Mouse (Mus musculus): Measurements from ENCODE around the gene Hbp1.

Gene Hbp1

DNA sequence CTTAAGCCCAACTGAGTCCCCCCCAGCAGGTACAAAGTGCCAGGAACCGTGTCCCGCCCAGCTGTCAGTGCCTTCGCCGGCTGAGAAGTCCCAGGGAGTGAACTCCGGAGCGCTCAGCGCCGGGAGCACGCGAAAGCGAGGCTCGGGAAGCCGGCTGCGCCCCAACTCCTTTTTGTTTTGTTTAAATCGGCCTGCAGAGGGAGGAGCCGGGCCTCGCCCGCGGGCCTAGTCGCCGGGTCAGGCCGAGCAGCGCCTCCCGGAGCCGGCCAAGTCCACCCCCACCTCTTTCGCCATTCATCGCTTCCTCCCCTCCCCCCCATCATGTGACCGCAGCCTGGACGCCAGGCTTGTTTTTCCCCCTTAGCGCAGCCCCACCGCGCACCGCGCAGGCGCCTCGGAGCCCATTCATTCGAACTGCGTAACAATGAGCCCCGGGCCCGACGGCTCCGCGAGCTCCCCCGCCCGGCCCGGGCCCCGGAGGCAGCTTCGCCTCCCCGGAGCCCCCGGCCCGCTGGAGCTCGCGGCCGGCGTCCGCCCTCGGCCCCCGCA is 1.1 kb downstream of the Hbp1 start:
- DNase-seq, result peak; percentile 89

DNA sequence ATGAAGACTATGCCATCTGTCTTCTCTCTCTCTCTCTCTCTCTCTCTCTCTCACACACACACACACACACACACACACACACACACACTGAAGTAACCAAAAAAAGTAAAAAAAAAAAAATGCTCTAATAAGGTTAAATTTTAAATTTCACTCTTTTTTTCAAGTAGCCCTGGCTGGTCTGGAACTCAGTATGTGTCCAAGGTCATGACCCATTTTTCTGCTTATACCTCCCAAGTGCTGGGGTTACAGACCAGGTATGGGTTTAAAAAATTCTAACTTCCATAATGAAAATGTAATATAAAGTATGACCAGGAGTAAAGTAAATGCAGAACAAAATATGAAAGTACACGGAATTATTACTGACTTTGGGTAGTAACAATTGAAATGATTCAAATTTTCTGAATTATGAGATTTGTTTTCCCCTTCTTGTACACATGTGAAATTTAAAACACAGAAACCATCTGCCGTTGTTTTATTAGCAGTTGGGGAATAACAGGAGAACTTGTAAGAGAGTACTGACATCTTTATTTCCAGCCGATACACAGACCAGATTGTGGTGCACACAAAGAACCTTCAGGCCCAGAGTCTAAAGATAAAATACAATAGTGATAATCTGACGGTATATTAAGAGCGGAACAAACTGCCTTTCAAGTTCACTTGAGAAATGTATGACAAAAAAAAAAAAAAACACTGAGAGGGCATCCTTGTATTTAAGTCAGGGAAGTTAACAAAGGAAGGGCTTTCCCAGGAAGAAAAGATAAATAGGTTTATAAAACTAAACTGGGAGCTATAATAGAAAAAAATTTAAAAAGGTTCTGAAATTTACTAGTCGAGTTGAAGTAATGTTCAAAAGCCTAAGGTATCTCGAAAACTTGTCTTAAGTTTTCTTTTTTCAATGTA is 2.0 kb downstream of the Hbp1 start:
- DNase-seq, result no peak

DNA sequence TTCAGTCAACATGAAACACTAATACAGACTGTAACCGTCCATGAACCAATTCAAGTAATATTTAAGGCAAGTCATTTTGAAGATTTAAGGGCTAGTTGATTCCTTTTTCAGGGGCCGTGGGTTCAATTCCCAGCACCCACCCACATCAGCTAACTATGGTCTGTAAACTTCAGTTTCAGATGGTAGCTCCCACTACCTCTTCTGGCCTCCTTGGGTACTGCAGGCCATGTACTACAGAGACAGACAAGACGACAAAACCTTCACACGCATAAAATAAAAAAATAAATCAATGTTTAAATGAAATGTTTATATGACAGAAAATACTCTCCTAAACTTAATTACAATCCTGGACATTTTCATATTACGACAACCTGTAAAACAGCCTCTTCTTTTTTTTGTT is 2.9 kb downstream of the Hbp1 start:
- DNase-seq, result peak; percentile 72 to 75

DNA sequence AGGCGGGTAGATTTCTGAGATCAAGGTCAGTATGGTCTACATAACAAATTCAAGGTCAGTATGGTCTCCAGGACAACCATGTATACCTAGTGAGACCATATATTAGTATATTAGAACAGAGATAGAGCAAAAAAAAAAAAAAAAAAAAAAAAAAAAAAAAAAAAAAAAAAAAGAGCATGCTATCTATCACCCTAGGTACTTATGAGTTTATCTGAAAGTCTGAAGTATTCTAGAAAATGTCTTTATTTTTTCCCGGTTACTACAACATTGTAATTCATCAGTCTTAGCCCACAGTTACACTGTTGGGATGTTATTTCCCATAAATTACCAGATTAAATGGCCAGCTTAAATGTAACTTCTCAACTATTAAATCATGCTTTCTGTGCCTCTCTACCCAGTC is 5.9 kb downstream of the Hbp1 start:
- no peak for DNase-seq

DNA sequence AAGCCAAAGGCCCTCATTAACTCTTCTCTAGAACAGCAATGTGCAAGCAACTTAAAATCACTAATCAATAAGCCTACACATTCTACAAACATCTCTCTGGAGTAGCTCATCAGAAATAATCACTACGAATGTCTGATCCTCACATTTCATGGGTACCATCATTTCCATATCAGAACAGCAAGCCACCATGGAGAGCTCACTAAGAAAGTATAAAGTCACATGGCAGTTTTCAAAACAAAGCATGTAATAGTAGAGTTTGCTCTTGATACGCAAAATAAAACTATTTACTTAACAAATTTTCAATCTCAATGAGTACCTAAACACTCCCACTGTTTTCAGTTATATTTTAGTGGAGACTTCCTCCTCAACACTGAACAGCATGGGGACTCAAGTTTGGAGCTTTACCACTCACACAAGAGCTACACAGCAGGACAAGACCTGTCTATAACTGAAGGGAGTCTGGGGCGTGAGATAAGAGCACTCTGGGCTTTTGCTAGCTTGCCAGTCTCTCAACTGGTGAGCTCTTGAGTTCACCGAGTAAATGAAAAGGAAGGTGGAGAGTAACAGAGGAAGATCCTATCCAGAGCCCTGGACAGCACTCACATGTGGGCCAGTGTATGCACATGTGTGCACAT is 7.2 kb downstream of the Hbp1 start:
- no peak for DNase-seq

DNA sequence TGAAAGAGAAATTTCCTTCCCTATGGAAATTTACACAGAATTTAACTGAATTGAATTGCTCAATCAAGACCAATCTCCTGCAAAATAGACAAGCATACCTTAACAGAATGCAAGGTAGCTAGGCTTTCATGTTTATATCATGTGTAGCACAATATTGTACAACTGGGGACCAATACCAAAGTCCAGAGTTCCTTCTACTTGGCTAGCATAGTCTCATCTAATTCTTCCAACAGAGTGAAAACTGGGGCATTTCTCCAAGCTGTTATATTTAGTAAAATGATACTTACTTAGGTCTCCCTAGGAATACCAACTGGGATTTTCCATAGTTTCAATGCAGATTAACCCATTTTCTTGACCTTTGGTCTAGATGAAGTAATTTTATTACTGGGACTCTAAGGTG is 11.3 kb downstream of the Hbp1 start:
- no peak for DNase-seq

DNA sequence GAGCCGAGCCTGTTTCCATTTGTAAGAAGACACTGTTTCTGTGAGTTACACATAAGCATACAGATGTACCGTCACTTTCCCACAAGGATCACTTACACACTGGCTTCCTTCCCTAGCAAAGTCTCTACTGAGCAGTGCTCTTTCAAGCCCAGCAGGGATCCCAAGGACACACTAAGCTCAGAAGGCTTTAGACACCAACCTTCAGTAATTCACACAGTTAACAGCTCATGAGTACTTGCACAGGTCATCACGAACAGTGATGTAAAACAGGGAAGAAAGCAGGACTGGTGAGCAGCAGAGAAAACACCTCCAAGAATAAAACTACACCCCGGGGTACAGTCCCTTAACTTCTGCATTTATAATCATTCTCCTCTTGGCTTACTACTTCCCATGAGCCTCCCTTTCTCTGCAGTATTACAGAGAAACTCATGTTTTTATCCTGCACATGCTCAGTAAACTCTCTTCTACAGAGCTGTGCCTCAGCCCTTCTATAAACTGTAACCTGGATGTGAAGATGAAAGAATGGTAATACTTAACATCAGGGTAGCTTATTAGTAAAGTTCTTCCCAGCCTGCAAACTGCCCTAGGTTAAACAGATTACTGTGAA is 11.8 kb downstream of the Hbp1 start:
- no peak for DNase-seq

DNA sequence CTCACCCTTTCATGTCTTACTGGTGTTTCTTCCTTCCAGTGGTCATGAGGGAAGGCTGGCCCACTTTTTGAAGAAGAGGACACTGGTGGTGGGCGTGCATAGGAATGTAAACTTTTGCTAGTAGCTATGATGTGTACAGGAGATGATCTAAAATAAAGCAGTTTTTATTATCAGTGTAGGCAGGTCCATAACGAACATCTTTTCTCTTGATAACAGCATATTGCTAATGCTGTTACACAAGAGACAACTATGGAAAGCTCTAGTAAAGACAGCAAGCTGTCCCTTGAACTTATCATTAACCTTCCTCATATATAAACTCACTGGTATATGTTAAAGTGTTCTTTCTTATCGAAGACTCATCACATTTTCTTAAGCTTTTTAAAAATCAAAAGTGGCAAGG is 12.7 kb downstream of the Hbp1 start:
- no peak for DNase-seq

DNA sequence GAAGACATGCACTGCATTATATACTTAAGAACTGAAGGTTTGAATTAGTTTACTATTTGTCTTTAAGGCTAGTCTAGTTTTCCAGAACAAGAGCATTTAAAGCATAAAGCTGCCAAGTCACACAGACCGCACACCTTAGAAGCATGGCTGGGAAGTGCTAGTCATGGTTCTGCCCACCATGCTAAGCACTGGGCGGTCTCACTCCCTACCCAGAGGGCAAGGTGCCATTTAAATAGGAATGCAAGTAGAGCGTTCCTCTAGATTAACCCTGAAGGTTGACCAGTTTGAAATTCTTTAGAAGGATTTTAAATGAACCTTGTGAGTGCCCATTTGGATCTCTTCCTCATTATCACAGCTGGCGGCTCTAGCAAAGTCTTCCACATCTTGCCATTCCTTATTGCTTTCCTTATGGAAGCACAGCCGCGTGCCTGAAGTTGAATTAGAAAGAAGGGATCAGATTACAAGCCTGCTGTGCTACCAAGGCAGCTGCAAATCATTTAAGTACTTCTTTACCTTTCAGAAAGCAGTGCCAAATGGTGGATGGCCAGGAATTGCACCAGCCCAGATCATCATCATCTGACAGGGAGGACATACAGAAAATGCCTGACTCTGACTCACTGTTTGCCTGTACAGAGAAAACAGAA is 13.6 kb downstream of the Hbp1 start:
- no peak for DNase-seq

DNA sequence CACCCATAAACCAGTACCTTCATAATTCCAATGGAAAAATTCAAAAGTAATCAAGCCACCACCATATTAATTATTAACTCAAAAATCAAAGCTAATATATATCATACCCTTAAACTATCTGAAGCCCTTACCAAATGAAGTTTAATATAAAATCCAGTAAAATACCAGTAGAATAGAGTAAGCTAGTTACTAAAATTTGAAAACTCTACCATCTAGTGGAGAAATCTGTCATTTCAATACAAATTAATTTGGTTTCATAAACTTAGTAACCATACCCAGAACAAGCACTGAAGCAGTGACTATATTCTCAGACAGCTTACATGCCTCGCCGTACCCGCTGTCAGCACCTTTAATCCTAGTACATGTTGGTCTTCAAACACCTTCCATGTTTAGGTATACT is 18.5 kb downstream of the Hbp1 start:
- no peak for DNase-seq

DNA sequence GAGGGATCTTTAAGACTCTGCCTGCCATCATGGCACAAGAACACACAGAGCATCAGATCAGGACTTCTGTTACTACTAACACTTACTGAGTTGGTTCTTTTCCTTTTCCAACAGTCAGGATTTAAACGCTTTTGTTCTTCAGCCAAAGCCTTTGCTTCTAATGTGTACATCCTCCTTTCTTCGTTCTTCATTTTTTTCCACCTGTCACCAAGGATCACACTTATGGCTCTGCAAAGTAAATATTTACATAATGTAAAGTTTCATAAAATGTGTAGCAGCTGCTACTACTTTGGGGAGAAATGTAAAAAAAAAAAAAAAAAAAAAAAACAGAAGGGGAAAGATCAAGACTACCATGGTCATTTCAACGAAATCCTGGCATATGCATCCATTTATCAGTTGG is 21.8 kb downstream of the Hbp1 start:
- no peak for DNase-seq

DNA sequence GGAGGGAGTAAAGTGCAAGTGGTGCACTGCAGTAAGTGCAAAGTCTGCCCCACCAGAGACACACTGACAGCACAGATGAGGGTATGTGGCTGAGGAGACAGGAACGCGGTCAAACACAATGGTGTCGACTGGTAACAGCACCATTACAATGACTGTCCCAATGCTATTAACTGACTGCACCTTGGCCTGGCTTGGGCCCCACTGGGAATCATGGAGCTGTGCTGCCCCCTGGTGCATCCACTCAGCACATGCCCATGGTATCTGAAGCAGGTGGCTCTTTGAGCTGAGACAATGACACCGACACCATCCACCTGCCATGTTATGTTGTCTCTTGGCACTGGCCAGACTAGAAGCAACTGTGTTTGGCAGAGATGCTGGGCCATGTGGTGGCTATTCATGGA is 23.7 kb downstream of the Hbp1 start:
- peak; percentile 59 to 63 for DNase-seq

DNA sequence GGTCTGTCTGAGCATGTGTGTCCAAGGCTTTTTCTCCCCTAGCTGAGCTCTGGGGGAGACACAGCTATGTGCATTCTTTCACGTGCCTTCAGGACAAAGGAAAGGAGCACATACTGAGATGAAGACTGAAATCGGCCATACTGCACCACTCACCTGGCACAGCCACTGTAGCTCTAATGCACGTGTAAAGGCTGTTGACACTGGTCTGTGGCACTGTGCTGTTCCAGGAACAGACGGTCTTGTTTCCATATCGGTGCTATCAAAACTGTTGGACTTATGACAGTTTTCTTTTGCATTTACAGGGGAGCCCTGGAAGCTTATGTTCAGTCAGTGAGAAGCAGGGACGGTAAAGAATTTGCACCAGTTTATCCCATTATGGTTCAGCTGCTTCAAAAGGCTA is 25.0 kb downstream of the Hbp1 start:
- DNase-seq, result no peak

DNA sequence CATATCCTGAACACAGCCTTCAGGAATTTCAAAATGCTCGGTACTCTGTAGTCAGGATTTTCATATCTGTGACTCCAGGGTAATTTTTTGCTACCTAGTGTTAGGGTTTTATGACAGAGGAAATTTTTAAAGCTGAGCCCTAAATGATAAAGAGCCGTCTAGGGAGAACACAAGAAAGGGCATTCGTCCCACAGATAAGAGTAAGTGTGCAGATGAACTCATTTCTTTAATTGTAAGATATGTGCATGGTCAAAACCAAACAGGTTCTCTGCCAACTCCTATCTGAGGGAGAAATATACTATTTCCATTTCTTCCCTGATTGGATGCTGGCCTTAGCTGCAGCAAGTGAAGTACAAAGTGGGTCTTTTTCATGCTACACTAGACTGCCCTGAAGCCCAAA is 26.2 kb downstream of the Hbp1 start:
- DNase-seq, result no peak

DNA sequence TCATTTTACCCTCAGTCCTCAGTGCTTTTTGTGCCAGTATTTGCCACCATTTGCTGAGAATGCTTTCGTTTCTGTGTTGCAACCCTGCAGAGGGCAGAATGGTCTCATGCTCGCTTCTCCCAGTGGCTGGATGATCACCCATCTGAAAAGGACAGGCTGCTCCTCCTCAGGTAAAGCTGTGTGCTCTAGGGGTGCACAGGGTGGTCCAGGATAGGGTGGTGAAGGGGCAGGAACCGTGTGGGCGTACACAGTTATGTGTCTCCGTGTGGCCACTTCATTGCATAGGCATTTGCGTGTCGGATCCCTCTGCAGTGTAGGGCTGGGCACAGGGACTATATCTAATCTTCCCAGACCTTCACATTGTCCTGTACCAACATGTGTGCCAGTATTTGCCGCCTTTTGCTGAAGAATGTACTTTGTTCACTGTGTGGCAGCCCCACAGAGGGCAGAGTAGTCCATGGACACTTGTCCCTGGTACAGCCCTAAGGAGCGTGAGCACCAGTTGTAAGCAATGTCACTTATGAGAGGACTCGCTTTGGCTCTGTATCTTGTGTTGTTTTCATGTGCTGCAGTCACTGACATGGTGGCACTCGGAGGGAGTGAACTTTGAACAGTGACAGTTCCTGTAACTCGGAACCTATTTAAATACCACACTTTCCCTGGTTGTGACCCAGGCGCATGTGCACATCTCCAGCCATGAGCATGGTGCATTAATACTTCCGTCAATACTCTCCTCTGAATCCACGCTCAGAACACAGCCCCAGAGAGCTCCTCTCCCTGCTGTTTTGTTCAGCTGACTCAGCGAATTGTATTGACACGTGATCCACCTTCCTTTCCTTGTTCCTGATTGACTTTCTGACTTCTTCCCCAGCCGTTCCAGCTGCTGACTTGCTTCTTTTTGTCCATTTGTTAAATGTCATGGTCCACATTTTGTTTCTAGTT is 29.6 kb downstream of the Hbp1 start:
- DNase-seq, result no peak

DNA sequence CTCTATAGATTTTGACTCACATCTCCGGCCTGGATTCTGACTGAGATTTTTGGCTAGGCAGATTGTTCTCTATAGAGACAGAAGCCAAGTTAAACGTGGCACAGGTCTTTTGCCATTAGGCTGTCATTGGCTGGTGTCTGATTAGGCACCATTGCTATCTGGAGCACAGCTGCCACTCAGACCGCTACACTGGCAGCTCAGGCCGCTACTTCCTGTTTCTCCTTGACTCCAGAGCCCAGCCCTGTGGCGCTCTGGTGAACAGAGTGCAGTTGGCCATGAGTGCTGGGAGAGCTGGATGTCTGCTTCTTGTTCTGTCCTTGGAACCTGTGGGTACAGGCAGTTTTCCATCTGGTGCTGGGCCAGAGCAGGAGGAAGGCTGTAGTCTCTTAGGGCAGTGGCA is 33.1 kb downstream of the Hbp1 start:
- DNase-seq, result no peak

DNA sequence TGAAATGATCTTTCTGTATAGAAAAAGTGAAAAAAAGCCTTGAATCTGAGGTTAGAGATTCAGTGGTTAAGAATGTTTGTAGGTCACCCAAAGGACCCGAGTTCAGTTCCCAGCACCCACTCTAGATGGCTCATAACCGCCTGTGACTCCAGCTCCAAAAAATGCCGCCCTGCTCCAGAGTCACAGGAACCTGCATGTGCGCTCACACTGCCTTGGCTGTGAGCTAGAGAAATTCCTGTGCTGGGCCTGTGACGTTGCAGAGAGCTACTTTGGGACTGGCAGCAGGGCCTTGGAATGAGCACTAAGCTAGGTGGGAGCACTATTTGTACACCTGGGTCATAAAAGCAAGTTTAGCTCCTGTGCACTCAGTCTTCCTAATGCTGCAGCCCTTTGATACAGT is 33.6 kb downstream of the Hbp1 start:
- DNase-seq, result no peak

DNA sequence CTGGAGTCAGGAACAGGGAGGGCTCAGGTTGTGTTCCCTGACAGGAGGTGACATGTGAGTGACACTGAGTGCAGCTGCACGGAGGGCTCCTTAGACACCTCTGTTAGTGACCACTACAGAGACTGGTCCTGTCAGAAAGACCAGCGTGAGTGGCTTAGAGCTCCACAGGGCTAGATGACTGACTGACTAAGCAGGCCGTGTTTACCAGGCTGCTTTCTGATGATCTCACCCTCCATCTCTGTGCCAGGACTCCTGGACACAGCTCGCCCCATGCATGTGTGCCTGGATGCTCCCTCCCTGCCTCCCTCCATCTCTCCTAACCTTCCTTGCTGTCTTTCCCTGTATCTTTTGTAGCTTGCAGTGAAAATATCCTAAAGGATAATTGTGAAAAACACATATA is 36.7 kb downstream of the Hbp1 start:
- DNase-seq, result no peak

DNA sequence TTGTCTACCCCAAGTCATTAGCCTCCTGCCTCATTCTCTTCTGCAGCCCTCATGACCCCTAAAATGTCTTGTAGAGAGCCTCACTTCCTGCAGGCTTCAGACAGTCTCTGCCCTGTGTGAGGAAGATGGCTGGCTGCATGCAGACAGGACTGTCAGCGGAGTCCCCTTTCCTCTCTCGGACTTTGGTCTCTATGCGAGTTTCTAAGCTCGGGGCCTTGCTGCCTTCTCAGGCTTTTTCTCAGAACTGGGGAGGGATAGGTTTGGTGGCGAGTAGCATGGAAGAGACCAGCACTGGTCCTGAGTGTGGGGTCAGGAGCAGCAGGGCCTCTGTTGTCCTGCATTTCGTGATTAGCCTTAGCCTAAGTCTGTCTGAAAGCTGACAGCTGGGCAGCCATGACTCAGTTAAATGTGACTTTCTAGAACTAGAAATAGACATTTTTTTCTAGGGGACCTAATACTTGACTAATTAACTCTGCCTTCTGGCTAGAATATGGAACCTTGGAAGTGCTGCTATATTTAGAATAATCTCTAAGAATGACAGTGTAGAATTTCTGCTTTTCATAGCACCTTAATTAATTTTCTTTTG is 37.3 kb downstream of the Hbp1 start:
- no peak for DNase-seq

DNA sequence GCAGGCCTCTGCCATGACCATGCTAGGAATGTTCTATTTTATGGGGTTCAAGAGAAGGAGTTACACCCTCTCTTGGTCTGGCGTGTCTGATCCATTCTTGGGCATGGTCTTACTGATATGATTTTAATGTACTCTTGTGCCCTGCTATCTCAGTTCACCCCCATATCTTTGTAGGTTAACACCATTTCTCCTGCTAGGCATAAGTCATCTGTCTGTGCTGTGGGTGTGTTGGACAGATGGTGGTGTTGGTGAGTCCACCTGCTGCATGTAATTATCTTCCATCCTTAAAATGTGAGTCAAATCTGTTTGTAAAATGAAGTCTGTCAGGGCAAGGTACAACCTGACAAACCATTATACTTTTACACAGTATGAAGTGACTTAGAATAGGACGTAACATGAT is 42.9 kb downstream of the Hbp1 start:
- no peak for DNase-seq

DNA sequence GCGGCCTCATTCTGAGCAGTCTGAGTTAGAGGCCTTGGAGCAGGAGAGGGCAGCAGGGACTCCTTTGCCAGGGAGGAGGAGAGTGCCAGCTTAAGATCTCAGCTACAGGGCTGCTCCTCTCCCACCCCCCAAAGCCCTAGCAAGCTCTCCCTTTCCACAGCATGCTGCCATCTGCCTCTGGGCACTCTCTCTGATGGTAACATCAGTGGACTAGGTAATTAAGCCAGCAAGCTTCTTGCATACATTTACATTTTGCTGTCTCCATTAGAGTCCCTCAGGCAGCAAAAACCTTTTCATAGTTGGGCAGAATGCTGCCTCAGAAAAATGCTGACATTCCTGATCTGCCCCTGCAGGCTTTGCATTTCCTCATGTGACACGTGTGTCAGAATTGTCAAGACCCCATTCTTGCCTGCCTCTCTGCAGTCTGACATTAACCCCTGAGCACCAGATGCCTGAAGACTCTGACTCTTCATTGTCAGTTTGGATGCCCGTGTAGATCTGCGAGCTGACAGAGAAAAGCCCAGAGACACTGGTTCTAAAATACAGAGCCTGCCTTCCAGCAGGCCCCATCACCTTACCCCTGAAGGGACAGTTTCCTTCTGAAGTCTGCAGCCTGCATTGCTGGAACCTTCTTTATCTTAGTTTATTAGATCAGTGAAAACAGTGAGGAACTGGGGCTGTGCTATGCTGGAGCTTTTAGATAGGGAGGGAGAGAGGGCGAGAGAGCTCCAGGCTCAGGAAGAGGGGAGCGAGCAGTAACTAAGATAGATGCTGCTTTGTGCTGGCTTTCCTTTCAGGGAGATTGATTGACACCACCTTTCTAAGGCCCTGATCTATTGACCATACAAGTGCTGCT is 44.4 kb downstream of the Hbp1 start:
- no peak for DNase-seq
